Mouse (Mus musculus): ENCODE data around the gene Mrps17.

Mrps17 gene

DNA sequence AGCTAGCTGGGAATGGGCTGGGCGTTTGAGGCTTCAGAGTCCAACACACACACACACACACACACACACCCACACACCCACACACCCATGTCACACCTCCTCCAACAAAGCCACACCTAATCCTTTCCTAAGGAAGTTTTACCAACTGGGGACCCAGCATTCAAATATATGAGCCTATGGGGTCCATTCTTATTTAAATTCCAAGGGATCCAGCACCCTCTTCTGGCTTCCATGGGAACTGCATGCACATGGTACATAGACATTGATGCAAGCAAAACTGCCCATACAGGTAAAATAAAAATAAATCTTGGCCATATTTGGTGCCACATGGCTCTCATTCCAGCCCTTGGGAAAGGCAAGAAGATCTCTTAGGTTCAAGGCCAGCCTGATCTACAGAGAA, 25.7 kb downstream of the Mrps17 start:
- in situ Hi-C loops (cut with MboI; ENCODE audit: low sequenced_read_pairs) = no loop called here

DNA sequence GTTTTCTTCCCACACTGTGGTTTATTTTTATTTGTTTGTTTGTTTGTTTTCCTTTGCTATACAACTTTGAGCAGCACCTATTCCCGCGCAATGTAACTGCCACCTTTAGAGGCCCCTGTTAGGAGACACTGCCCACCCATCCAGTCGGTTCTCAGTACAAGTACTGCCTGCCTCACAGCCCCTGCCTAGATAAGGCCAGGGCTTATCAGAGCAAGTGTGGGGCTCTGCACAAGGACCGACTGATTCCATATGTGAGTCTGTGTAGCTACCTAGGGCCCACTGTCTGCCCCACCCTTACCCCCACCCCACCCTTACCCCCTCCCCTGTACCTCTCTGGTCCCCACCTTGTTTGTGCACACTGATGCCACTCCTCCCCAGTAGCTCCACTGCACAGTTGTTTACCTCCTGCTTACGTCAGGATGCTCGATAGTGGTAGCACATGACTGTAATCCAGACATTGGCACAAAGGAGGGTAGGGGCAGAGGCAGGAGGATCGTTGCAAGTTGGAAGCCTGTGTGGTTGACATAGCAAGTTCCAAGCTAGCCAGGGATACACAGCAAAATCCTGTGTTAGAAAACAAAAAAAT, 27.7 kb downstream of the Mrps17 start:
- in situ Hi-C loops (cut with MboI; ENCODE audit: low sequenced_read_pairs) = no loop called here

DNA sequence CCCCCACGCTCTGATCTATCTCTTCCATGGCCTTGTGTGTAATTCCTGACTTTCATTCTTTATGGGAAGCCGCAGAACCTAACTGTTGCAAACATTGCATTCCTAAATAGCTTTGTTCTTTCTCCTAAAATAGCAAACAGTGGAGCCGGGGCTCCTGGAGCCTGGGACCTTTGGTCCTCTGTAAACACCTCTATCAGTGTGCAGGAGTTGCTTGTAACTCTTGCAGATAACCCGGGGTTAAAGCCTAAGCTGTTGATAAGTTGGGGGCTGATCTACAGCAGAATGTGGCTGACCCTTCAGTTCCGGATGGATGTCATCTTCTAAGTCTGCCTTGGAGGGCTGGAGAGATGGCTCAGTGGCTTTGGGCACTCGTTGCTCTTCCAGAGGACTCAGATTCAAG, 28.8 kb downstream of the Mrps17 start:
- in situ Hi-C loops (cut with MboI; ENCODE audit: low sequenced_read_pairs) = no loop called here

DNA sequence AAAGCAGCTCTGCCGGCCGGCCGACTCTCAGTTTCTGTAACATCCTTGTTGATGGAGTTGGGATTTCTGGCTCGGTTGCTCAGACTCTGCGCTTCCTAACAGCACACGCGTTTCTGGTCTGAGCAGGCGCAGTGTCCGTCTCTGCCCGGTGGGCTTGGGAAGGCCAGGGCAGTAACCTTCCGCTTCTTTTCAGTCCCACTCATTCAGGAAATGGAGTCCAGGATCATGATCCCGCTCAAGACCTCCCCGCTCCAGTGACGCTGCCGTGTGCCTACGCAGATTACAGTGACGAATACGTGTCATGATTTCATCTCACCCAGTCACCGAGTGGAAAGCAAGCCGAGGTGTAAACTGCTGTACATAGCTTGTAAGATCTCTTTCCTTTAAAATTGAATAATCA, 41.6 kb downstream of the Mrps17 start:
- in situ Hi-C loops (cut with MboI; ENCODE audit: low sequenced_read_pairs) = no loop called here

DNA sequence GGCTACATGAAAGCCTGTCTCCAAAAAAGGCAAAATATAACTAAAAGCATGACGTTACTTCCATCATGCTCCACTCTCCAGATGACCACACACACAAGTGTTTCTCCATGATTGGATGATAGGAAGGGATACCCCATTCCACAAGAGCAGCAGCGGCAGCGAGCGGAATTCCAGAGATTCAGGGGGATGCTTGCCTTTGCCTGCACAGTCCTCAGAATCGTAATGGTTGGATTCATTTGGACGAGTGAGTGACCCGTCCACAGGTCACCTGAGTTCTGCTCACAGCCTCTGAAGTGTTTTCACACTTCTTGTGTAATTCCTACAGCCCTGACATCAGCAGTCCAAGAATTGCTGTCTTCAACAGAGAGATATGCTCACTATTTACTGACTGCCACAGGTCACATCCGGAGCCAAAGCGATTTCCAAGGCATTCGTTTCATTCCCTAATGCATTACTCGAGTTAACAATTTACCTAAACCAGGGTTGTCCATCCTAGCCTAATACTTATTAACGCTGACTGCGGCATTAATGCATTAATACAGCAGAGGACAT, 44.7 kb downstream of the Mrps17 start:
- in situ Hi-C loops (cut with MboI; ENCODE audit: low sequenced_read_pairs) = no loop called here

DNA sequence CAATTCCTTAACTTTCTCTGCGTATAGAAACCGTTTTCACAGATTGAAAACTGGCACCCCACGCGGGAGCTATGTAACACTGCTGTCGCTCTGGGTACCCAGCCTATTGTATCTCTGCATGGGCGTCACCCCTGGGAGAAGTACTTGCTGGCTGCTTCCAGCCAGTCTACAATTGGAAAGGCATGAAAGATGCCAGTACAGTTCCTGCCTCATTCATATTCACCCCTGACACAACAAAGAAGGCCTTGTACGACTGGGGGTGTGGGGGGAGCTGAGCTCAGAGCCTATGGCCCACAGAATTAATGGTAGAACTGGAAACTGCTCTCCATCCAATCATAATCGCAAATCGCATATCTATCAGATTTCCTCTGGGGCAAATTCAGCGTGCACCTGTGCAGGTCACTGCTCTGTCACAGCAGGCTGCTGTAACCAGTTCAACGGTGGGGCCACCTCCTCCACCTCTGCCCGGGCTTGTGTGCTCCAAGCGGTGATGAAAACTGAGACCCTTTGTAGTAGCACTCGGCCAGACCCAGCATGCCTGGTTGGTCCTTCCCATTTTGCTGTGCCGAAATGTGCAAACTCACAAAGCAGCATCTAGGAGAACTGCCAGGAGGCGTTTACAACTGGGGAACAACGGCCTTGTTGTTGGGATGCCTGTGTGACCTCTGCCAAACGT, 46.7 kb downstream of the Mrps17 start:
- in situ Hi-C loops (cut with MboI; ENCODE audit: low sequenced_read_pairs) = no loop called here

DNA sequence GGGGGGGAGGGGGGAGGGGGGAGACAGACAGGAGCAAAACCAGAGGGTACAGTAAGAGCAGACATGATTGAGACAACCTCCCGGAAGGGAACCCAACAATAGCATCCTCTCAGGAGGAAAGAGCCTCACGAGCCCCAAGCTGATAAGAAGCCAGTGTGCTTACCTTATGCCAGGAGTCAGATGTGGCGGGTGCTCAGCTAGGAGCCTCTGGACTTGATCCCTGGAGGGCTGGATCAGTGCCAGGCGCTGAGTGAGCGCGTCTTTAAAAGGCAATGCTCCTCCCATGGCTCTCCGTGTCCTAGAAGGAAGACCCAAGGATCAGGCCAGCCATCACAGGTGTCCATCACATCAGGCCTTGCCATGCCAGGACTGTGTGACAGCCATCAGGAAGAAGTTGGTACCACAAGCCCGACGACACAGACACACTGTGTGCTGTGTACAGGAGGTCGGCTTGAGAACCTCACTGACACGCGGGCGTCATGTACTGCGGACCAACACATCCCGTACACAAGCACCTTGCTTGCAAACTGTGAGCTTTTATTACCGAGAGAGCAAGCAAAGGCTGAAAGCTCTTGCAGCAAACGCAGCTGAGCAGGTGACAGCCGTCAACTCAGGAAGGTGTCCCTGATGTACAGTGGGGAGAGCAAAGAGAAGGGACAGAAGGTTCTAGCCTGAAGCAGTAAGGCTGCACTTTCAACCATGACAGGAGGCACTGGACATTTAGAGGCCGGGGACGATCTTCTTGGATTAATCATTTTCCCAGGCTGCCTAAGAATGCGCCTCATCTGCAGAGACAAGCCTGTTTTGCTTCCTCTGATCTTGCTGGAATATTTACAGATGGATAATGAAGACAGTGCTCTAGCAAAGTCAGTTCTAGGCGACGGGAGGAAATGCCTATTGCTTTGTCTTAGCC, 55.4 kb downstream of the Mrps17 start:
- in situ Hi-C loops (cut with MboI; ENCODE audit: low sequenced_read_pairs) = no loop called here
